In genomic region chr5:106172162-106172561, GRCm38 (mm10) we compare ENCODE assay signal across 9 mouse cellular contexts.
DNase-seq lines count a peak whose midpoint lies in the region; ATAC-seq and TF ChIP-seq lines count a peak whose summit lies in the region.
"Had no signal": no experiment of that assay in that cellular context is flagged by ENCODE, and none has a peak within 500 bp of the region (broad histone marks: within the 10 kb centered on the region; RNA-seq: fewer than 3 reads in every experiment).

No protein-coding gene starts in this region.

- no peaks in the 10 kb centered on the region for H3K27me3 ChIP-seq in lung, embryonic 14.5 days (ENCODE audit: insufficient read depth, low read length)
- no peaks in the 10 kb centered on the region for H3K27me3 ChIP-seq in forebrain, postnatal 0 days (ENCODE audit: insufficient read depth, low read length)
- H3K27me3 ChIP-seq in neural tube, embryonic 11.5 days (ENCODE audit: control insufficient read depth, insufficient read depth, low read length): no peaks in the 10 kb centered on the region
- H3K27me3 ChIP-seq: stomach, embryonic 15.5 days had no signal

- no peak for TF ChIP-seq CTCF in lung, embryonic 14.5 days (IDR thresholded peaks at IDR 0.05; ENCODE audit: low read depth)
- no peak for TF ChIP-seq CTCF in forebrain, postnatal 0 days (IDR thresholded peaks at IDR 0.05; ENCODE audit: low read depth)

- no peak overlapping the region for H3K4me3 ChIP-seq in lung, embryonic 14.5 days (ENCODE audit: low read depth, low read length)
- no peak overlapping the region for H3K4me3 ChIP-seq in forebrain, postnatal 0 days (ENCODE audit: low read depth, low read length)
- H3K4me3 ChIP-seq in neural tube, embryonic 11.5 days (ENCODE audit: low read depth, low read length): no peak overlapping the region
- H3K4me3 ChIP-seq: stomach, embryonic 15.5 days had no signal

- DNase-seq in heart, adult 11 months: peak; percentile 40
- DNase-seq in heart, postnatal 25 days (ENCODE audit: low spot score): no peak
- peak; percentile 59 for DNase-seq in lung, embryonic 14.5 days
- DNase-seq in lung, postnatal 36 days: no peak
- peak; percentile 37 for DNase-seq in forebrain, postnatal 0 days
- DNase-seq in neural tube, embryonic 11.5 days (ENCODE audit: low spot score): peak; percentile 10
- no peak for DNase-seq in urinary bladder, postnatal 25 days (ENCODE audit: low spot score)
- DNase-seq in adrenal gland, adult 18-20 months (ENCODE audit: low spot score in 2 of 2): no peak

- no peak overlapping the region for H3K27ac ChIP-seq in lung, embryonic 14.5 days (ENCODE audit: low read depth)
- no peak overlapping the region for H3K27ac ChIP-seq in forebrain, postnatal 0 days (ENCODE audit: low read depth, low read length)
- no peak overlapping the region for H3K27ac ChIP-seq in neural tube, embryonic 11.5 days (ENCODE audit: low read depth, low read length)
- H3K27ac ChIP-seq: stomach, embryonic 15.5 days had no signal

- peak; percentile 38; the same call in 1 of the 2 replicates for ATAC-seq in lung, embryonic 14.5 days (ENCODE audit: insufficient read depth)
- ATAC-seq in forebrain, postnatal 0 days: peak; percentile 56; the same call in 1 of the 2 replicates
- ATAC-seq in neural tube, embryonic 11.5 days (ENCODE audit: insufficient read depth, low FRiP score, low TSS enrichment): no peak

- H3K36me3 ChIP-seq in lung, embryonic 14.5 days (ENCODE audit: insufficient read depth): no peaks in the 10 kb centered on the region
- H3K36me3 ChIP-seq in forebrain, postnatal 0 days (ENCODE audit: insufficient read depth): no peaks in the 10 kb centered on the region
- H3K36me3 ChIP-seq in neural tube, embryonic 11.5 days (ENCODE audit: control insufficient read depth, insufficient read depth, low read length): no peaks in the 10 kb centered on the region
- H3K36me3 ChIP-seq: stomach, embryonic 15.5 days had no signal

- intact Hi-C loops in heart, postnatal 25 days (cut with DNase I): no loop called here

- H3K9me3 ChIP-seq in lung, embryonic 14.5 days (ENCODE audit: low read depth, low read length): no peaks in the 10 kb centered on the region
- H3K9me3 ChIP-seq in forebrain, postnatal 0 days (ENCODE audit: low read length): no peaks in the 10 kb centered on the region
- no peaks in the 10 kb centered on the region for H3K9me3 ChIP-seq in neural tube, embryonic 11.5 days (ENCODE audit: control insufficient read depth, low read length)
- H3K9me3 ChIP-seq: stomach, embryonic 15.5 days had no signal

- 19% methylated on average over 3 of the region's 3 CpGs for WGBS in lung, embryonic 14.5 days
- WGBS in forebrain, postnatal 0 days: 15% methylated on average over 3 of the region's 3 CpGs
- 8% methylated on average over 3 of the region's 3 CpGs for WGBS in neural tube, embryonic 11.5 days

- no peak overlapping the region for H3K4me2 ChIP-seq in lung, embryonic 14.5 days
- no peak overlapping the region for H3K4me2 ChIP-seq in forebrain, postnatal 0 days (ENCODE audit: low read depth)
- H3K4me2 ChIP-seq in neural tube, embryonic 11.5 days (ENCODE audit: low read depth): no peak overlapping the region
- H3K4me2 ChIP-seq: stomach, embryonic 15.5 days had no signal

- H3K4me1 ChIP-seq in lung, embryonic 14.5 days (ENCODE audit: insufficient read depth): 0 out of 2 replicates have a peak, but pooled peaks cover 3% of the 10 kb centered on the region
- H3K4me1 ChIP-seq in forebrain, postnatal 0 days (ENCODE audit: insufficient read depth): no peaks in the 10 kb centered on the region
- peaks cover 4% of the 10 kb centered on the region for H3K4me1 ChIP-seq in neural tube, embryonic 11.5 days (ENCODE audit: control insufficient read depth, insufficient read depth, low read length)
- H3K4me1 ChIP-seq: stomach, embryonic 15.5 days had no signal

- no peak overlapping the region for H3K9ac ChIP-seq in lung, embryonic 14.5 days
- H3K9ac ChIP-seq in forebrain, postnatal 0 days: no peak overlapping the region
- H3K9ac ChIP-seq in neural tube, embryonic 11.5 days (ENCODE audit: low read length): no peak overlapping the region
- H3K9ac ChIP-seq: stomach, embryonic 15.5 days had no signal

Comparison
In these comparisons a context has a peak if more than half of its experiments do, and no peak if none do; other contexts are left out.
1. DNase-seq: peak in heart, adult 11 months (single experiment), lung, embryonic 14.5 days (single experiment), forebrain, postnatal 0 days (single experiment) and neural tube, embryonic 11.5 days (single experiment); none in heart, postnatal 25 days (single experiment), lung, postnatal 36 days (single experiment), urinary bladder, postnatal 25 days (single experiment) and adrenal gland, adult 18-20 months (0 of 2).